Mouse (Mus musculus) heart, postnatal 10 days (tissue): ENCODE data around the gene Fam3c. TPM values are rescaled to one million over a fixed set of nuclear protein-coding genes. Genes with fewer than 3 reads are reported as not detected.

Experiments used
- DNase-seq, 2 experiments: peaks; one replicate each; pipeline ENCODE4 v3.0.0; 2021
- intact Hi-C: fragments of 180-260 bp; cut with DNase I; formaldehyde crosslinking; loops from one replicate; pipeline ENCODE4 v1.15.1; 2025
- total RNA-seq, 2 experiments: library from RNA; stranded (reverse); gene quantifications; 2 replicates each; pipeline ENCODE4 v1.2.3; 2021

Fam3c gene
- 10 to 100 TPM; 33.4 to 36.7 TPM for total RNA-seq

DNA sequence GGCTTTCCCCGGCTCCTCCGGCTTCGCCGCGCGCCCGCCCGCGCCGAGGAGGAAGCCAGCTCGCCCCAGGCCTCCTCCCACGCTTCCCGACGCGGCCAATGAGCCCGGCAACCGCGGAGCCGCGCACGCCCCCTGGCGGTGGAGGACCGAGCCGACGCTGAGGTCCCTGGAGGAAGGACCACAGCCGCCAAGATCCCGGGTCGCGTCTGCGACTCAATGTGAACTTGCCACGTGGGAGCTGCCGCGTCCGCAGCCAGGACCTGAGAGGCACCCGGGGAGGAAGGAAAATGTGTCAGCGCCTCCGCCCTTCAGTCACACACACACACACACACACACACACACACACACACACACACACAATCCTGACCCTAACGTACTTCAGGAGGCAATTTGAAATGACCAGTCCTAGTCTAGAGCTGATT is at the start of gene Fam3c:
Gene Fam3c, minus strand, starts transcription at position 158 of the 422 bp plus-strand sequence.
- intact Hi-C loops, result loop anchor here (1.0 kb wide), 1 partner anchor 31 kb away; no protein-coding TSS in a partner anchor
- DNase-seq, result peak; percentile 97

DNA sequence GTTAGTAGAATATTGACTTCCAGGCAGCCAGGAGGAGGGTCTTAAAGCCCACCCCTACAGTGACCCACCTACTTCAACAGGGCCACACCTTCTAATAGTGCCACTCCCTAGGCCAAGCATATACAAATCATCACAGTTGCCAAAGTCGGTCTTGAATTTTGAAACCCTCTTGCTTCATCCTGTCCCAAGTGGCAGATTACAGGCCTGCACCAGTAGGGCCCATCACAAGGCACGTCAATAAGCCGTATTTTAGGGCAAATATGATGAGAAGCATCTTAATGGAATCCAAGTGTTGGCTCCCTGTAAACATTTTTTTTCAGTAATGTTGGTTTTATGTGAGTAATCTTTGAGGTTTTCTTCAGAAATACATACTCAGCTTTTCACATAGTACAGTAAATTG is 49.0 kb upstream of the Fam3c start:
- no peak for DNase-seq
- intact Hi-C loops, result no loop called here

DNA sequence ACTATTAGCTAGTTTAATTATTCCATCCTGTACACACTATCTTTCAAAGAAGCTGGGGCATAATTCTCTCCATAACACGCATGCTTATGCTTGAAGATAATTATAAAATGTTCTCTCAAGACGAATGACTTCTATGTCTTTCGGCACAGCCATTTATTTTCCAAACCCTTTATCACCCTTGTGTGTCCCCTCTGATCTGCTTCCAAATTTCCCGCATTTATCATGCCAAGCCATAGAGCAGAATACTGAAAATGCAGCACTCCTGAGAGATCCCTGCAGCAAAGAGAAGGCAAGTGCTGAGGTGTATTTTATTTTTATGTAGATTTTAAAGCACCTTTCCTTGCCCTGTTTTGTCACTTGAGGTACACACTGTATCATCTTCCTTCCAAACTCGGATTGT is 47.7 kb upstream of the Fam3c start:
- DNase-seq, result no peak
- intact Hi-C loops, result no loop called here

DNA sequence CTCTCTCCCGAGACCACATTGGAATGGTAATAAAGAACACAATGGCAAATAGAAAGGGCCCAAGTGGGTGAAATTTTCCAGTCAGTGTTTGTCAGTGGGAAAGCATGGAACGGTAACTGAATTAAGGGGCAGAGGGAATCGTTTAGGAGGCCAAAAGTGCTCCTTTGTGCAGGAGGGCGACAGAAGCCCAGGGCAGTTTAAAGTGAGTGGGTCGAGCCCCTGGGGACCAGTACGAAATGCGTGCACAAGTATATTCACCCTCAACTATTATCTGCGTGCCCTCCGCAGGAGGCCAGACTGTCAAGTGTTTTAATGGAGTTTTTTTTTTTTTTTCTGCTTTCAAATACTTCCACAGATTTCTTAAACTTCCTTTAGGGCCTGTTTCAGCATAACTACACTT is 47.3 kb upstream of the Fam3c start:
- intact Hi-C loops, result no loop called here
- no peak for DNase-seq

DNA sequence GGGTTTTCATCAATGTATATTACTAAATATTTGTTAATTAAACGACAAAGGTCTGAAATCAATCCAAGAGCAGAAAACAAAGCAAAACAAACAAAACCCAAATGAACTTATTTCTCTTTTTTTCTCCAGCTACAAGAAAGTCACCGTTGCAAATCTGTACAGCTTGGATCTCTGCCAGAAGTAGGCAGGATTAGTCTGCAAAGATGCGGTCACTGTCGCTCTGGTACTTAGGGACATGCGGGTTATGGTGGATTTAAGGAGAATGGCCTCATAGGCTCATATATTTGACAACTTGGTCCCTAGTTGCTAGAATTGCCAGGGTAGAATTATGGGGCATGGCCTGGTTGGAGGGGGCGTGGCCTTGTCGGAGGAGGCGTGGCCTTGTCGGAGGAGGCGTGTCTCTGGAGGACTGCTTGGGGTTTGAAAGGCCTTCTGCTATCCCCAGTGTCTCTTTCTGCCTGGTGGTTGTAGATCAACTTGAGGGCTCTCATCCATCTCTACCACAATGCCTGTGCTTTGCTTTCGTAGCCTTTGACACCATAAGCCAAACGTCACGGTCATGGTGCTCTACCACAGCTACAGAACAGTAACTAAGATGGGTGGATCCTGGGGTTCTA is 46.6 kb upstream of the Fam3c start:
- no peak for DNase-seq
- intact Hi-C loops, result no loop called here

DNA sequence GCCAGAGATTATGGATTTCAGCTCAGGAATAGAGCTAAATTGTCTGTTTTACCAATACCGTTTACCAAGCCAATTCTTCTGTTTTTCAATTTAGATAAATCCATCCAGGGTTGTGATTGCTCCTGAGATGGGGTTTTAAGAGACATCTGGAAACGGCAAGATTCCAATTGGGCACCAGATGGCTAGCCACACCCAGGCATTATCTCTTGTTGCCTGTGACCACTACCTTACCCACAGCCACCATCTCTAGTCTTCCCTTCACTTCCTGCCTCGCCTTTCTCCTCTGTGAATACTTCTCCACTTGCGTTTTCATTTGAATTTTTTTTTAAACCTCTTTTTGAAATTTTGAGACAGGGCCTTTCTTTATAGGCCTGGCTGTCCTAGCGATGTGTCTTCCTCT is 46.0 kb upstream of the Fam3c start:
- DNase-seq, result no peak
- intact Hi-C loops, result no loop called here

DNA sequence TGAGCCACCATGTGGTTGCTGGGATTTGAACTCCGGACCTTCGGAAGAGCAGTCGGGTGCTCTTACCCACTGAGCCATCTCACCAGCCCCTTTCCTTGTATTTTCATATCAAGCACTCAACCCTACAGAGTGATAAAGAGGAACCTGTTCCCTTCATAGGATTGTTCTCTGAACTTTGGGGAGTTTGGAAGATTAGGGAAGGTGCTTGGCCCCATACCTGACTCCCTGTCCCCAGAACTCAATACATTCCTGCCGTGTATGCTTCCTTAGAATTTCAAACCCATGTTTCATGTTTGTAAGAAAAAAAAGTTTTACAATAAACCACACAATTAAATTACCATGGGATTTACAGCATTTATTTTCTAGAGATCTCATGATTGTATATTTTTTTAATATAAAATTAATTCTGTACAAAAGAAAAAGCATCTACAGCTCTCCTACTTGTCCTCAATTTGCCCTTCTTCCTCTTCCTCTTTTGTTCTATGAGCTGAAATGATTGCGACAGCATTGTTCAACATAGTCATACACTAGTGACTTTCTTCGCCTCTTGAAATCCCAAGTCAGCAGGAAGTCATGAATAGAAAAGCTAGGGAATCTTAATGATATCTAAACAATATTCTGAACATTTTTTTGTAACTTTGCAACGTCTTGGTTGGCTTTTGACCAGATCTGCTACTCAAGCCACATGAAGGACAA is 42.2 kb upstream of the Fam3c start:
- intact Hi-C loops, result no loop called here
- DNase-seq, result no peak

DNA sequence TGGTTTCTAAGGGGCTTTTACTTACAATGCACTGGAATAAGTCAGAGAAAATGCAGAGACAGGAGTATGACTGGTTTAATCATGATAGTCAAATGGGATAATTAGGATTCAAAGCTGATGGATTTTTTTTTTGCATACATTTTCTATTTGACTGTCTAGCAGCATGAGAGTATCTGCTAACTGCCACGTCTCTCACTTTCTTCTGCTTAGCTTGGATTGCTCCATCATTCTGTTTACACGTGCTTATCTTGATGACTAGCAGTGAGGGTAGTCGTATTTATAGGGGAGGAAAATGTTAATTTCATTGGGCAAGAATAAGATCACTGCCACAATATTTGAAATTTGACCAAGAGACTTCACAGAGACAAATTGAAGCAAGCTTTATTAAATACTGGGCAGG is 39.2 kb upstream of the Fam3c start:
- DNase-seq, result no peak
- intact Hi-C loops, result no loop called here

DNA sequence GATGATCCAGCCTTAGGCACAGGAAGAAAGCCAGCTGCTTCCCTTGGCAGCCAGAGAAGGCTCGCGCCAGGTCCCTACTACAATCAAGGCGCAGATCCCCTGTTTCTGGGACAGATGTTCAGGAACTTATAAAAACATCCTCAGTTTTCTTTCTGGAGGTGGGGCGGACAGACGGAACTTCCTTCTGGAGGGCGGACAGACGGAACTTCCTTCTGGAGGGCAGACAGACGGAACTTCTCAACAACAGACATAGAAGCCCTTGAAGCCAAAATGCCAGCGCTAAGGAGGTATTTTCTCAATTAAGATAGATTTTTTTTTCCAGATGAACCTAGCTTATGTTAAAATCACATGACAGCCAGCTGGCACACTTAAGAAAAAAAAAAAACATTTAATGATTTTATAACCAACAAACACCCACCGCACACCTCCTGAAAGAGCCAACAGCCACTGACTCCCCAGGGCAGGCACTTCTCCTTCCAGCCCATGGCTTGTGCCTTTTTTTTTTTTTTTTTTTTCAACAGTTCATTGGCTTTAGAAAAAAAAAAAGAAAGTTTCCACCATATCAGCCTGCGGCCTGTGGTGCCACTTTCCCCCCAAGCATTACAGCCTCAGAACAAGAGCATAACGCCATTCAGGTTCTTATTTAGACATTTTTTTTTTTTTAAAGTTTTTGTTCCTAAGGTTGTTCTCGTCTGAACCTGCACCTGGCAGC is 34.8 kb upstream of the Fam3c start:
- intact Hi-C loops, result no loop called here
- DNase-seq, result peak; percentile 10 to 22

DNA sequence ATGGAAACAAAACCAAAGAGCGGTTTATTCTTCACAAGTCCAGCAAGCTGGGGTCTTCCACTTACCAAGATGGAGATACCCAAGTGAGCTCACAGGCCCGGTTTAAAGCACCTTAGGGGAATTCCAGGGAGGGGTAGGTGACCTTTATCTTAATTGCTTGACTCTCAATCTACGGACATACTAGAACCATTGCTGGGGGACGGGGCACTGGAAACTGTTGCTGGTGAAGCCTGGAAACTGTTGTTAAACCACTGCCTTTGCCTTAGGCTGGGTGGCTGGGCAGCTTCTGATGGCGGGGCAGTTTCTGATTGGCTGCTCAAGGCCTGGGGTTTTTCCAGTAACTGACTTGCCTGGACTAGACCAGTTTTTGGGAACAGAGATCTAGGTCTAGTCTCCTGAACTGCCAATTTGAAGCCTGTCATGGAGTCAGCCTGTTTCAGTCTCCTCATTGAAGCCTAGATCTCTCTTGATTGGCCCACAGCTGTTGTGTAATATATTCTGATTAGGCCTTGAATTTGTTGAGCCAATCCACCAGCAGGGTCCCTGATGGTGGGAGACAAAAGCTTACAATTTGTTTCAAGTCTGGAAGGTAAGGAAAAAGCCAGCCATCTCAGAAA is 29.3 kb upstream of the Fam3c start:
- DNase-seq, result no peak
- intact Hi-C loops, result no loop called here

DNA sequence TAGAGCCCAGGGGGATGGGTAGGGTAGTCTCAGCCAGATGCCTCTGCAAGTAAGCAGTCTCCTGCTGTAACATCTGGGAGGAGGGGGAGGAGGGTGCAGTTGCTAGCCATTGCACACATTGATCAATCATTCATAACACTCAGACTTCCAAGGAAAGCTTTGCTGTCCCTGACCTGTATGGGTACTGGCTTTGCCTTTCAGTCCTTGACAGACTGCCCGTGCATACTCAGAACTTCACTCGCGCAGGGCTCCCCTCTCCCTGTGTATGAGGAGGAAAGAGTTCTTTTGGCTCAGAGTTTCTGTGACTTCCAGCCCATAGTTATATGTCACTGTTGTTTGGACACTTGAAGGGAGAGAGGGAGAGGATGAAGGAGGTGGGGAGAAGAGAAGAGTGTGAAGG is 24.2 kb upstream of the Fam3c start:
- DNase-seq, result no peak
- intact Hi-C loops, result no loop called here

DNA sequence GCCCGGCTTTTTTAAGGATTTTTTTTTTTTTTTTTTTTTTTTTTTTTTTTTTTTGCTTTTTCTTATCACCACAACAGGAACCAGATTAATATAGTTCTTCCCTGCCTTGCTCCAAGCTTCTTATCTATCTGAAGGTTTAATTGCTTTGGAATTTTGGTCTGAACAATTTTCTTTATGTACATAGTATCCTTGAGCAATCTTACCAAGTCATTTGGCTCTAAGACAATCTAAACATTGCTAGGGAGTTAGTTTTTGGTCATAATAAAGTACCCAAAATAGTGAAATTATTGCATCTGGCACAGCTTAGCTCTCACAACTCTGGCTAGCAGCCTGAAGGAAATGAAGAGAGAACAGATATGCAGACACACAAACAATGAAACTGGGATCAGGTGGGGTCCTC is 23.8 kb upstream of the Fam3c start:
- intact Hi-C loops, result no loop called here
- no peak for DNase-seq

DNA sequence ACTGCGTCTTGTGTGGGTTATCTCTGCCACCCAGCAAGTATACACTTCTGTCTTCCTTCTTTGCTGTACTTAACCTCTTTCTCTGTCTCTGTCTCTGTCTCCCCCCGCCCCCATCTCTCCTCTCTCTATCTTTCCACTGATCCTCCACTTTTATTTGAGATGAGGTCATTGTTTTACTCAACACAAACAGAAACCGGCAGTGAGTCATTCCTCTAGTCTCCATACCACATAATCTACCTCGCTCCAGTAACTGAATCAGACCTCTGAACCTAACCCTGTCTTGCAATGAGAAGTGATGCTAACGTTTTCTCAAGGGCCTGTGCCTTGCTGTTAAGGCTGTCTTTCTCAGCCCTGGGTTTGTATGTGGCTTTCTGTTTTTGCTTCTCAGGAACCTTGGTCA is 22.4 kb upstream of the Fam3c start:
- intact Hi-C loops, result no loop called here
- no peak for DNase-seq

DNA sequence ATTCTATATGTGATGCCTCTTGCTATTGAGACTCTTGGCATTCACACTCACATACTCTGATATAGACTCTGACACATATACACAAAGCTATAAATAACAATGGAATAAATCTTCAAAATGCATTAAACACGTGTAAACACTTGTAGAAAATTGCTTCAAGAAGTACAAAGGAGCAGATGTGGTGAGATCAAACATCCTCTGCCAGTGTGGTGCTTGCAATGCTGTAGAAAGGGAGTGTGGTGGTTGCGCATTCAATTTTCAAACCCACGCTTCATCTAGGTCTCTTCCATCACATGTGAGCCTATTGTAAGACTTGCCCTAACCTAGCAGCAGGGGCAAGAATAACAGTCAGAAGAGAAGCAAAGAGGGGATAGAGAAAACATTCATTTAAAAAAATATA is 18.7 kb upstream of the Fam3c start:
- intact Hi-C loops, result no loop called here
- no peak for DNase-seq

DNA sequence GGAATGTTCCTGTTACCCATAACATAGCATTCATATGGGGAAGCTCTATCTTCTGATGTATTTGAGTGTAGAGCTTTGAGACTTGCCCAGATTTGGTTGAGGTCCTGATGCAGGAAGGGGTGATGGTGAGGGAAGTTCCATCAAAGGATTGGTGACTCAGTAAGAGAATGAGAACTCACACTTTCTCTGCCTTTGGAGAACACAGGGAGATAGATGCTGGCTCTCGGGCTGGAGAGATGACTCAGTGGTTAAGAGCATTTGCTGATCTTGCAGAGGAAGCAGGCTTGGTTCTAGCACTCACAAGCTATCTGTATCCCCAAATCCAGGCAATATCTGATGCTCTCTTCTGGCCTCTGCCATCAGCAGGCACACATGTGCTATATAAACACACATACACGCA is 17.4 kb upstream of the Fam3c start:
- intact Hi-C loops, result no loop called here
- DNase-seq, result no peak

DNA sequence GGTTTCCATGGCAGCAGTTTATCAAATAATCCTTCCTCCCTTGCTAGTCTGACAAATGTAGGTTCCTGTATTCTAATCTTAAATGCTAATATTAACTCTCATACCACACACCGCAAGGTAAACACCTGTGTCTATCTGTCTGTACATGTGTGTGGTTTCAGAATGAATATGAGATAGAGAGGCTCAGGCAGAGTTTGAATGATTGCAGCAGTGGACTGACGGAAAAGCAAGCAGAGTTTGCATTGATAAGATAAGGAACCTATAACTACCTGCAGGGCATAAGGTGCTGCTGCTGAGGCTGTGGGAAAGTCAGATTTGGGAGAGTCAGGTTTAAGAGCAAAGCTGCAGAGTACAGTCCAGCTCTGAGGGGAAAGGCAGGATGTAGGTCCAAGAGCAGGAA is 10.9 kb upstream of the Fam3c start:
- no peak for DNase-seq
- intact Hi-C loops, result no loop called here

DNA sequence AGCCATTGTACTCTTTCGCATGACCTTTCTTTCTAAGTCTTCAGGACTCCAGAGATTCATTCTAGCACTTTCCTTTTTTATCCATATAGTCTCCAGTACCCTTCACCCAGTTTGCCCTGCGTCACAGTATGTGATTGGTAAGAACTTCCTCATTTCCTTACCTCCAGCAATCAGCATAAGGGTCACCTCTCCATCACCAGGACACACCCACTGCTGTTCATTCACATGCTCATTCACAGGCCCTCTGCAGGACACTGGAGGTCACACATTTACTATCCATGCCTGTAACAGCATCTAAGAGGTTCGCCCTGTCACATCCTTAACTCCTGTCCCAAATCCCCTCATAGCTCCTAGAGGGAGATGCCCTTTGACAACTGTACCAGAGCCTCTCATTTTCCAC is 7.5 kb upstream of the Fam3c start:
- DNase-seq, result no peak
- intact Hi-C loops, result no loop called here

DNA sequence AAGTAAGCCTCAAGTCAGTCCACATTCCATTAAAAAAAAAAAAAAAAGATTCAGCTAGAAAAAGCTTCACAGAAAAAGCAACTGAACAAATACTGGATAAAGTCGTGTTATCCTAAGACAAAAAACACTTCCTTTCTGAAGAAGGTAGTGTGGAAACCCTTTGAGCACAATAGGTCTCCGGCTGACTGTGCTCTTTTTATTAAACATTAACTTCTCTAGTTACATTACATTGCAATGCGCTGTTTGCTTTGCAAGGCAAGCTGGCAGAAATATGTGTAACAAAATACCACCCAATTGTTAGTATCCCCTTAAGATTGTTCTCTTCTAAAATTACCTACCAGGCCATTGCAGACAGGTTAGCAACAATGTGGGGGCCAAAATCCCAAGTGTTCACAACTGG is 5.9 kb upstream of the Fam3c start:
- no peak for DNase-seq
- intact Hi-C loops, result no loop called here

DNA sequence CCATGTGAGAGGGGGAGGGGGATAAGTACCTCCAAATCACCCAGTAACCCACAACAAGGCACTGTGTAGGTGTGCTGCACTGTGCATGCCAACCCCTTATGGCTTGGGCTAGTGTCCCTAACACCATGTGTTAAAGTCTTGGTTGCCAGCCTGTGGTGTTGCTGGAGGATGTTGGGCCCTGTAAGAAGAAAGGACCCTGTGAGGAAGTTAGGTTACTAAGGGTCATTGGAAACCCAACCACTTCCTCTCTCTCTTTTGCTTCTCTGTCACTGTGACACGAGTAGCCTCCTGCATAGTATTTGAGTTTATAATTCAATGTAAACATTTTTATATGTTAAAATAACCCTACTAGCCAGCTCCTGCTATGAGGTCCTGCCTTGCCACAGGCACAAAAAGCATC is 3.0 kb upstream of the Fam3c start:
- intact Hi-C loops, result no loop called here
- no peak for DNase-seq

DNA sequence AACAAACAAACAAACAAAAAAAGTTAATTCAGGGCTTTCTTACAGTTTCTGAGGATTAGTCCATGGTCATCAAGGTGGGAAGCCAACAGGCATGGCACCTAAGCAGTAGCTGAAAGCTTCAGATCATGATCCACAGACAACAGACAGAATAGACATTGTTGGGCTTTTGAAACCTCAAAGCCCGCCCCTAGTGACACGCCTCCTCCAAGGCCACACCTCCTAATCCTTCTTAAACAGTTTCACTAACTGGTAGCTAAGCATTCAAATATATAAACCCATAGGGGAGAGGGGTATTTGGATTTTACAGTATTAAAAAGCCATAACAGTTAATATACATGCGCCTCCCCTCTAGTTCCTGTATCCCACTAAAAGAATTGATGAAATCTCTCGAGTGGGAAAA is 1.3 kb upstream of the Fam3c start:
- DNase-seq, result no peak
- intact Hi-C loops, result no loop called here

DNA sequence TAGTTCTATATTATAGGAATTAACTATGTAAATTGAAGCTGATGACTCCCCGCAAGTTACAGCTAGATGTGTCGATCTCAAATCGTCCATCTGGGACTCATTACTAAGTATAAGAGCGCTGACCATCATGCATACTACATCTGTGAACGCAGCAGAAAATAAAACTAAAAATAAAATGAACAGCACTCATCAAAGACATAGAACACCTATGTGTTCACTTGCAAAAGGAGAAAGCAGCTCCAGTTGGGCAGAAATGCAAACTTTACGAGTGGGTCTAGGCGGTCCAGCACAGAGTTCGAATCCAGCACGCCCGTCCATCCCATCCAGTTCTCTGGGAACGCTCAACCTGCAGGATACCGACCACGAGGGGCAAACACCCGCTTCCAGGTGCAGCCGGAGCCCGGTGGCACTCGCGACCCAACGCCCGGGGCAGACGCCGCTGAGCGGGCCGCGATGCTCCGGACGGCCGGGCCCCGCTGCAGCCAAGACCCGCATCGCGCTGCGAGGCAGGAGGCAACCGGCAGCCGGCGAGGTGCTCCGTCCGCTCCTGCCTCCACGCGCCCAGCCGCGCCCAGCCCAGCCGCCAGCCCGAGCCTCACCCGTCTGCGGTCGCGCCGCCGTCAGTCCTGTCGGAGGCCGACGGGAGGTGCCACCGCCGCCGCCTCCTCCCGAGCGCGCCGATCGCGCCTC is 502 bp downstream of the Fam3c start:
- intact Hi-C loops, result loop anchor here (1.0 kb wide), 1 partner anchor 30 kb away; no protein-coding TSS in a partner anchor
- no peak for DNase-seq
